Mouse (Mus musculus) MN1 (cell line): ENCODE measurements around the gene Prpsap2.
"Not testable (repeated sequence)": the region's sequence is repeated elsewhere in the genome, so short reads cannot be mapped to it uniquely, and the experiment has no call there.

ENCODE experiments used
- DNase-seq: peaks from one replicate; pipeline ENCODE4 v3.0.0-alpha.2; 2016; ENCODE audit warnings: low spot score

The Prpsap2 gene

GRCm38 (mm10) chr11:61761584-61762407 lies at the start of gene Prpsap2:
TSS of gene Prpsap2 (minus strand) at chr11:61762088.
- peak; percentile 96 for DNase-seq

DNA sequence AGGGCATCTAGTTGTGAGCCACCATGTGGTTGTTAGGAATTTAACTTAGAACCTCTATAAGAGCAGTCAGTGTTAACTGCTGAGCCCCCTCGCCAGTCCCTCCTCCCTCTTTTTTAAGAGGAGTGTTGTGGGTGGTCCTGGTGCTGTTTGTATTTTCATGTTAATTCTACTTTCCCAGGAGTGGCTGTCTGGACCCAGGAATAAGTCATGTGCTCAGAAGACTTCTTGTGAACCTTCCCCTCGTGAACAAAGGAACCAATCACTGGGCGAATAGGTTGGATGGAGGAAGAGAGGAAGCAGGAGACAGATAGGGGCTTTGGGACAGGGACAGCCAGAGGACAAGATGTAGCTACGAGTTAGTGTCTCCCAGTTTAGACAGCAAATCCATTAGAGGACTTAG lies 47.9 kb upstream of the Prpsap2 start:
- no peak for DNase-seq

DNA sequence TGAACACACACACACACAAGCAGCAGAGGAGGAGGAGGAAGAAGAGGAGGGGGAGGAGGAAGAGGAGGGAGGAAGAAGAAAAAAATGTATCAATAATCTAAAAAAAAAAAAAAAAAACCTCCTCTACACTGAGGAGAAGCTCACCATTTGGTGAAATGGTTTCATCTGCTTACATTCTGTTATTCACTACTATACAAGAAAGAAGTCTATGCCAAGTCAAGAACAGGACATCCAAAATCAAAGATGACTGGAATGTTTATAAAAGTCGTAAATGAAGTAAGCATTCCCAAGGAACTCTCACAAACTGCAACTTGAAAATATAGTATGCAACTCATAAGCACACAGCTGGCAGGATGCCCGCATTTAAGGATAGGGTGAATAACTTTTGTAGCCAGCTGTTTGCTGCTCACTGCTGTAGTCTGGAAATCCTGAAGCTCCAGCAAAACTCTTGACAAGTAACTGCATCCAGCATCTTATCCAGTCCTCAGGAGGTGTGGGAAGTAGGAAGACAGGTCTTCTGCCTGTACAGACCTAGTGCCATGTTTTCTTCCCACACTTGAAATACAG lies 46.7 kb upstream of the Prpsap2 start:
- DNase-seq, result no peak

GRCm38 (mm10) chr11:61793441-61793840 lies 31.6 kb upstream of the Prpsap2 start:
- DNase-seq, result no peak

DNA sequence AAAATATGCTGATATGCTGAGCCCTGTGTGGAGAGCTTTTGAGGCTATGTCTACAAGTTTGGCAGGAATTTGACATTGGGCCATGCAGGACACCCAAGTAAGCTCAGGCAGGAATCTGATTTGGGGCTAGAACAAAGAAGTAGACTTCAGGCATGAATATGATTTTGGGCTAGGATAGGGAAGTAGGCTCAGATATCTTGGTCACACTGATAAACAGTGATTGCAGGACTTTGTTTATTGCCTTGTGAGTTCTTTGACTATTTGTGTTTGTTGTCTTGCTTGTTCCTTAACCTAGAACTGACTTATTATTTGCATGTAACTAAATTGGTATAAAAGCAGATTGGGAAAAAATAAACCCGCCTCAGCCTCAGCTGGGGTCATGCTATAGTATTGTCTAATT lies 26.7 kb upstream of the Prpsap2 start:
- DNase-seq, result no peak

GRCm38 (mm10) chr11:61782526-61782925 lies 20.6 kb upstream of the Prpsap2 start:
- not testable (repeated sequence) for DNase-seq

DNA sequence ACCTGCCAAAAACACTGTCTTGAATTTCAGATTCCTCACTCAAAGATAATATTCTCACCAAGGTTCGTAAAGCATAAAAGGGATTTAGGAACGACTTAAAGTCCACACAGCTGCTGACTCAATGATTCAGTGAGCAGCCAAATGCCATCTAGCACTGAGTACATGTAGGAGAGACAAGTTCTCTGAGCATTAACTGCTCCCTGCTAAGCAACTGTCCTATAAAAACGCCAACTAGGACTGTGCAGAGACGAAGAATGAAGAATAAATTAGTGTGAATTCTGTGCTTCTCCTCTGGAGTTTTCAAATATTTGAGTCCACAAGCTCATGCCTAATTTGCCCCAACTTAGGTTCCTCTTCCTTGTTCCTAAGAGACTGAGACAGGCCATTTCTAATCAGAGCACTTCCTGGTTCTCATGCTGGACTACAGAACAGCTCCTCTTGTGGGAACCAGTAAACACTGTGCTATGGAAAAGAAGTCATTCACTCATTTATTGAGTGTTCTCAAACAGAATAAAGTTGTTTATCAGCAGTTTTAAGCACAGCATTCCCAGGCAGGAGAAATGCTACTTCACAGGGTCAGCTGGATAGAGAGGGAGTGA lies 12.8 kb upstream of the Prpsap2 start:
- DNase-seq, result no peak

DNA sequence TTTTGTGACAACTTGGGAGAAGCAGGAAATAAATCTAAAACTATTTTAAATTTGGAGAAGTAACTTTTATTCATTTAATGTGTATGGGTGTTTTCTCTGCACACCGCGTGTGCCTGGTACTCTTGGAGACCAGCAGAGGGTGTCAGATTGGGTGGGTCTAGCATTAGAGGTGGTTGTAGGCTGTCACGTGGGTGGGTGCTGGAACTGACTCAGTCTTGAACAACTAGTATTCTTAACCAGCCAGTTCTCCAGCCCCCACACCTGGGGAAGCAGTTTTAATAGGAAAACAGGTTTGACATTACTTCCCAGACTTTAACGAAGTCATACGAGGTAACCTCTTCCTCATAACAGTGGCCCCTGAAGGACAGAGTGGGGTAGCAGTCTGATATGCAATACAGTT lies 1.4 kb downstream of the Prpsap2 start:
- no peak for DNase-seq

- DNase-seq, result no peak
Observed at GRCm38 (mm10) chr11:61757151-61757550, 4.7 kb downstream of the Prpsap2 start.

GRCm38 (mm10) chr11:61751612-61752011 lies 10.3 kb downstream of the Prpsap2 start:
- DNase-seq, result no peak

DNA sequence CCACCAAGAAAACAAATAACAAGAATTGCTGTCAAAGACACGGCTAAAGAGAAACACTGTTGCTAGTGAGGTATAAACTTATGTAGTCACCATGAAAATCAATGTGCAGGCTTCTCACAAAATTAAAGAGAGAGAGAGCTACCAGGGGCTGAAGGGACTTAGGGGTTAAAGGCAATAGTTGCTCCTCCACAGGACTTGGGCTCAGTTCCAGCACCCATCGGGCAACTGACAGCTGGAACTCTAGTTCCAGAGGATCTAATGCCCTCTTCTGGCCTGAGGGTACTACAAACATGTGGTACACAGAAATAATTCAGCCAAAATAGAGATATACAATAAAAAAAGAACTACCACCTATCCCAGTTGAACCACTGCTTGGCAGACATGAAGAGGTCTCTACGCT lies 14.7 kb downstream of the Prpsap2 start:
- no peak for DNase-seq

- no peak for DNase-seq
Observed at GRCm38 (mm10) chr11:61745781-61746180, 16.1 kb downstream of the Prpsap2 start.

DNA sequence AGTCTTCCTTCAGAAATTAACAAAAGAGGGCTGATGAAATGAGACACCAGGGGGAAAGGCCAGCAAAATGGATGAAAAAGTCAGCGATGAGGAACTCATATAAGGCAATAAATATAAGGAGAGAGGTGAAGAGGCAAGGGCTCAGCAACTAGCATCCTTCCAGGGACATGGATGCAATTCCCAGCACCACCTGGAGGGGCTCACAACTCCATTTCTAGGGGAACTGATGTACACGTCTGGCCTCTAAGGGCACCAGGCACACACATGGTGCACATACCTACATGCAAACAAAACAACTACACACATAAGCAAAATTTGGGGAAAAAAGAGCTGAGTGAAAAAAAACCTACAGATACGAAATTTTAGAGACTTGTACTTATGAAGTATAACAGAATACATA lies 17.4 kb downstream of the Prpsap2 start:
- DNase-seq, result no peak

- DNase-seq, result no peak
Observed at GRCm38 (mm10) chr11:61743768-61744167, 18.1 kb downstream of the Prpsap2 start.

GRCm38 (mm10) chr11:61740500-61740899 lies 21.4 kb downstream of the Prpsap2 start:
- no peak for DNase-seq

- no peak for DNase-seq
Observed at GRCm38 (mm10) chr11:61737290-61737689, 24.6 kb downstream of the Prpsap2 start.

DNA sequence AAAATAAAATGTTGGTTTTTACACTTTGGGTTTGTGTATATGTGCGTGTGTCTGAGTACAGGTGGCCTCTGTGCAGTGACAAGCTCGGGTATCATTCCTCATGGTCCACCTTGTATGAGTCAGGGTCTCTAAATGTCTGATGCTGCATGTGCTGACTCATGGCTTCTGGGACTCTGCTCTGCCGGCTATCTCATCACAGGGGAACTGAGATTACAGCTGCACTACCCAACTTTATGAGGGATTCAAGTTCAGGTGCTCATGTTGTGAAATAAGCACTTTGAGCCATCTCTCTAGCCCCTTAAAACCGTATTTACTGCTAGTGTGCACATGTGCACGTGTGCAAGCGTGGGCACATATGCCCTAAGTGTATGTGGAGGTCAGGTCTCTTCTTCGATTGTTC lies 29.2 kb downstream of the Prpsap2 start:
- no peak for DNase-seq

GRCm38 (mm10) chr11:61728037-61728436 lies 33.9 kb downstream of the Prpsap2 start:
- no peak for DNase-seq

DNA sequence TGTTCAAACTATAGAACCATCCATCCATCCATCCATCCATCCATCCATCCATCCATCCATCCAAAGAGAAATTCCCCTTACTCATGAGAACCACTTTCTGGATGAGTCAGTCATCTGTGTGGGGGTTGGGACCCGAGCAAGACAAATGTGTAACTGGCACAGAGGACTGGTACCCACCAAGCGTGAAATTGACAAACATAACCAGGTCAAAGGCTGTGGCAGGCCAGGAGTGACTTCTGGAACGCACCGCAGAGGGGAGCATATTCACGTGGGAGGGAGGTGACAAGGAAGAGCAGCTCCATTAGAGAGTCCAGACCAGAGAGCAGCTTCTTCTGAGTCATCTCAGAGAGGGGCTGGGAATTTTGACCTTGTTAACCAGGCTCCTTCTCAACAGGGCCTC lies 39.8 kb downstream of the Prpsap2 start:
- no peak for DNase-seq

- no peak for DNase-seq
Observed at GRCm38 (mm10) chr11:61720636-61721035, 41.3 kb downstream of the Prpsap2 start, which contains the start of gene Slc5a10. TSS of gene Slc5a10 (minus strand) at chr11:61720826.

- no peak for DNase-seq
Observed at GRCm38 (mm10) chr11:61719826-61720225, 42.1 kb downstream of the Prpsap2 start.

DNA sequence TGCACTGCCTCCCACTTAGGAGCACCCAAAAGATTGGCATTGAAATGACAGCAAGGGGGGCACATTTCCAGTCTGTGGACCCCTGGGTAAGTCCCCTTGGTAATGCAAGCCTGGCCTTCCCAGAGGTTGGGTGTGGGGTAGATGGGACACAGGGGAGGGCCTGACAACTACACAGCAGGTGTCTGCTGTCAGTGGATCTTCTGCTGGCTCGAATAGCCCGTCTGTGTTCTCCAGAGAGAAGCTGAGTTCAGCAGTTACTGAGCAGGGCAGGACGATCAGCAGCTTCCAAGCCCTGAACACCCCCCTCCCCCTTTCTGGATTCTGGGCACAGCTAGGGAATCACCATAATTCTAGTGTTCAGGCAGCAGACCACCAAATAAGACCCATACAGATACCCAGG lies 42.5 kb downstream of the Prpsap2 start:
- no peak for DNase-seq

DNA sequence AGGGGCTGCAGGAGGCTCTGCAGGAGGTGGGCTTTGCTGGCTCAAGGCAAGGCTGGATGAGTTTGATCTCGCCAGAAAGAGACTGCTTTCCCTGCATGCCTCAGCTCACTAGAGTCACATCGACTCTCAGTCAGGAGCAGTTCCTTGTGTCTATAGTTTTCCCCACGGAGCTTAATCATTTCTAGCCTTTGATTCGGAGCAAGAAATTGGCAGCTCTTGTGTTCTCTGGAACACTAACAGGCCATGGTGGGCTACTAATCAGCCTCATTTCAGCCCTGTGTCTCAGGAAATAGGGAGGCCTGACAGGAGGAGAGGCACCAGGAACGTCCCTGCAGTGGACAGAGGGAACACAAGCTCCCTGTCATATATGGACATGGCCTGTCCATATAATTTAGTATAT lies 43.9 kb downstream of the Prpsap2 start:
- no peak for DNase-seq
